Mouse (Mus musculus): ENCODE data around the gene Fgfr2. TPM values are rescaled to one million over a fixed set of nuclear protein-coding genes. Genes with fewer than 3 reads are reported as not detected.

Fgfr2 gene
- not detected in 4 replicates for total RNA-seq (2023; ENCODE audit: inconsistent age)

GRCm38 (mm10) chr7:133123244-133123998 is at the start of gene Fgfr2:
Gene Fgfr2, minus strand, starts transcription at chr7:133123350.

GRCm38 (mm10) chr7:133123999-133124700 is 1.0 kb upstream of the Fgfr2 start, which contains the start of gene Ctbp2:
Gene Ctbp2, minus strand, starts transcription at chr7:133124354.

GRCm38 (mm10) chr7:132930850-132931559 is 192.1 kb downstream of the Fgfr2 start, which contains the start of gene Zranb1:
Gene Zranb1, plus strand, starts transcription at chr7:132931142.

GRCm38 (mm10) chr7:132859042-132859958 is 263.9 kb downstream of the Fgfr2 start, which contains the start of gene Abraxas2:
Gene Abraxas2, plus strand, starts transcription at chr7:132859225.

GRCm38 (mm10) chr7:132852173-132852844 is 270.8 kb downstream of the Fgfr2 start, which contains the start of gene Eef1akmt2:
Gene Eef1akmt2, minus strand, starts transcription at chr7:132852673.

GRCm38 (mm10) chr7:132813416-132814088 is 309.6 kb downstream of the Fgfr2 start, which contains the start of gene Fam53b:
Gene Fam53b, minus strand, starts transcription at chr7:132813886.

GRCm38 (mm10) chr7:132610468-132611318 is 512.5 kb downstream of the Fgfr2 start, which contains the start of gene Lhpp:
Gene Lhpp, plus strand, starts transcription at chr7:132610638.

GRCm38 (mm10) chr7:132599071-132599975 is 523.8 kb downstream of the Fgfr2 start, which contains the start of gene Nkx1-2:
Gene Nkx1-2, minus strand, starts transcription at chr7:132599637.

GRCm38 (mm10) chr7:132576116-132576650 is 547.0 kb downstream of the Fgfr2 start, which contains the start of gene Oat:
Gene Oat, minus strand, starts transcription at chr7:132576398.

GRCm38 (mm10) chr7:132317036-132317541 is 806.1 kb downstream of the Fgfr2 start, which contains the start of gene Chst15:
Gene Chst15, minus strand, starts transcription at chr7:132317228.

GRCm38 (mm10) chr7:132154368-132154961 is 968.7 kb downstream of the Fgfr2 start, which contains the start of gene Cpxm2:
Gene Cpxm2, minus strand, starts transcription at chr7:132154739.

GRCm38 (mm10) chr7:131966023-131966915 is 1156.9 kb downstream of the Fgfr2 start, which contains the start of gene Gpr26:
Gene Gpr26, plus strand, starts transcription at chr7:131966460.

GRCm38 (mm10) chr7:131559986-131560696 is 1563.0 kb downstream of the Fgfr2 start, which contains the start of gene Bub3:
Gene Bub3, plus strand, starts transcription at chr7:131560222.

GRCm38 (mm10) chr7:131548473-131548872 is 1574.7 kb downstream of the Fgfr2 start, which contains the start of gene Hmx2:
Gene Hmx2, plus strand, starts transcription at chr7:131548773.

Data from B cell, adult (primary cell).